Mouse (Mus musculus) ES-E14 (cell line): ENCODE results near the gene Nos3. TPM values are rescaled to one million over a fixed set of nuclear protein-coding genes. Genes with fewer than 3 reads are reported as not detected.

Experiments
- DNase-seq: peaks from one replicate; pipeline ENCODE4 v3.0.0-alpha.2; 2013; ENCODE audit warnings: low read depth, low spot score
- H3K27ac ChIP-seq: 2 replicates; pipeline ENCODE4 v1.5.1; 2012; ENCODE audit warnings: low read depth, mild to moderate bottlenecking, low read length, moderate library complexity, mixed read lengths; ENCODE audit not compliant: poor library complexity, insufficient read depth, severe bottlenecking
- H3K36me3 ChIP-seq: 2 replicates; pipeline ENCODE4 v1.6.1; 2012; ENCODE audit warnings: mild to moderate bottlenecking, low read length, moderate library complexity, mixed read lengths; ENCODE audit not compliant: control insufficient read depth, poor library complexity, insufficient read depth, severe bottlenecking
- H3K4me1 ChIP-seq, 2 experiments: fragments of 150-350 bp in 1 of 2; sonication (generic) in 1 of 2; 2 replicates each; pipeline ENCODE4 v1.6.1; 2012; ENCODE audit warnings: low read length in 2 of 2, mild to moderate bottlenecking in 1 of 2, mixed read lengths in 1 of 2; ENCODE audit not compliant: control insufficient read depth in 2 of 2, insufficient read depth in 2 of 2, poor library complexity in 1 of 2
- H3K4me3 ChIP-seq, 2 experiments: fragments of 150-350 bp in 1 of 2; sonication (generic) in 1 of 2; 2 replicates each; pipeline ENCODE4 v1.5.1; 2012; ENCODE audit warnings: low read length in 2 of 2, low read depth in 1 of 2, mild to moderate bottlenecking in 1 of 2, mixed read lengths in 1 of 2; ENCODE audit not compliant: insufficient read depth in 1 of 2, poor library complexity in 1 of 2, severe bottlenecking in 1 of 2
- H3K9ac ChIP-seq: 2 replicates; pipeline ENCODE4 v1.6.1; 2012; ENCODE audit warnings: low read depth, mild to moderate bottlenecking, low read length, mixed read lengths; ENCODE audit not compliant: poor library complexity, insufficient read depth, severe bottlenecking
- H3K9me3 ChIP-seq: fragments of 150-350 bp; sonication (generic); 2 replicates; pipeline ENCODE4 v1.6.1; 2012; ENCODE audit warnings: low read depth, mild to moderate bottlenecking, low read length; ENCODE audit not compliant: control insufficient read depth, insufficient read depth
- CHD2 ChIP-seq: IDR thresholded peaks from 2 replicates; pipeline ENCODE4 v1.6.1; 2014; ENCODE audit warnings: mild to moderate bottlenecking, low read depth, low read length, inconsistent platforms
- HCFC1 ChIP-seq: IDR thresholded peaks from 2 replicates; pipeline ENCODE4 v1.6.1; 2012; ENCODE audit warnings: low read length, inconsistent platforms, borderline replicate concordance; ENCODE audit not compliant: insufficient read depth
- MAFK ChIP-seq: IDR thresholded peaks from 2 replicates; pipeline ENCODE4 v1.6.1; 2014; ENCODE audit warnings: mild to moderate bottlenecking, low read depth, low read length, inconsistent platforms; ENCODE audit not compliant: insufficient read depth
- ZC3H11A ChIP-seq: IDR thresholded peaks from 2 replicates; pipeline ENCODE4 v1.6.1; 2012; ENCODE audit warnings: low read depth, mild to moderate bottlenecking, inconsistent platforms, low read length, borderline replicate concordance
- ZNF384 ChIP-seq: IDR thresholded peaks from 2 replicates; pipeline ENCODE4 v1.6.1; 2012; ENCODE audit warnings: low read depth, low read length, inconsistent platforms
- in situ Hi-C, 2 experiments: fragments of 600-800 bp; cut with MboI; formaldehyde crosslinking; loops; one replicate each; pipeline ENCODE4 v1.15.1; 2025; ENCODE audit warnings: low sequenced_read_pairs in 2 of 2, inconsistent platforms in 1 of 2; ENCODE audit not compliant: unreplicated experiment in 2 of 2
- total RNA-seq: library from RNA; depleted of rRNA; stranded (reverse); fragments of 300-350 nt; gene quantifications from 2 replicates; pipeline ENCODE4 v1.2.3, GENCODE M21; 2012

Gene Nos3
- total RNA-seq, 1 experiment = 2.2 TPM

DNA sequence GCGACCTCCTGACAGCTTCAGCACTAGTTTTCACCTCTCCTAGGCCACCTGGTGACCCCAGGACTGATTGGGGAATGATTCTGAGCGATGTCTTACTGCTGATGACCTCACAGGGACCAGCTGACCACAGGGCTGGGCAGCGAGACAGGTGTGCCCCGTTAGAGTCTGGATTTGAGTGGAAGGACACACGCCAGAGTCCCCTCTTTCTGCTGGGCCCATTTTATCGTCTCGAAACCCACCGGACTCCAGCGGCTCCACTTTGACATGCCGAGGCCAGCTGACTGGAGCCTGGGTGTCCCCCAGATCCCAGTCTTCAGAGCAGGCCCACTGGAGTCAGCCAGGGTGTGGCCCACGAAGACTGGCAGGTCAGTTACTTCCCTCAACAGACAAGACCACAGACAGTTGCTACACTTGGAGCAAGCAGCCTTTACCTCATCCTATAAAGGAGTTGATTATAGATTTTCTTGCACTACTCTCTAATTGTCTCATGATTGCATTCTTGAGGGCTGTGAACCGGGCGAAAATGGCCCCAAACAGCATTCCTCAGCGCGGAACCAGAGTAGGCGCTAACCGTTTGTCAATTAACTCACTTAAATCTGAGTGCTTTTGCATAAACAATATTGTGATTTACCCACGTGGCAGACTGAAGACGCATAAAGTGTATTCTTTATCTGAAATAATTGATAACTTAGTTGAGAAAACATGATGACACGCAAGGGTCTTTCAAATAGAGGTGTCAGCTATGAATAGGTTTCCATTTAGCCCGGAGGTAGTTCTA lies 59.6 kb downstream of the Nos3 start:
- H3K4me1 ChIP-seq = peaks cover 4 to 27% of the 10 kb centered on the region in 2 experiments; a peak in 2 of 4 replicates
- H3K4me3 ChIP-seq = peak overlapping the region; percentile 62 to 67
- no peak for DNase-seq
- no peaks in the 10 kb centered on the region for H3K9me3 ChIP-seq
- H3K27ac ChIP-seq = peak overlapping the region; percentile 41; the same call in 1 of the 2 replicates
- in situ Hi-C loops = no loop called here
- TF ChIP-seq MAFK = no peak
- no peak for TF ChIP-seq CHD2
- TF ChIP-seq HCFC1 = no peak
- no peak for TF ChIP-seq ZC3H11A
- no peak for TF ChIP-seq ZNF384
- peak overlapping the region; percentile 69 for H3K9ac ChIP-seq
- peaks cover 4% of the 10 kb centered on the region; the same call in 1 of the 2 replicates for H3K36me3 ChIP-seq

DNA sequence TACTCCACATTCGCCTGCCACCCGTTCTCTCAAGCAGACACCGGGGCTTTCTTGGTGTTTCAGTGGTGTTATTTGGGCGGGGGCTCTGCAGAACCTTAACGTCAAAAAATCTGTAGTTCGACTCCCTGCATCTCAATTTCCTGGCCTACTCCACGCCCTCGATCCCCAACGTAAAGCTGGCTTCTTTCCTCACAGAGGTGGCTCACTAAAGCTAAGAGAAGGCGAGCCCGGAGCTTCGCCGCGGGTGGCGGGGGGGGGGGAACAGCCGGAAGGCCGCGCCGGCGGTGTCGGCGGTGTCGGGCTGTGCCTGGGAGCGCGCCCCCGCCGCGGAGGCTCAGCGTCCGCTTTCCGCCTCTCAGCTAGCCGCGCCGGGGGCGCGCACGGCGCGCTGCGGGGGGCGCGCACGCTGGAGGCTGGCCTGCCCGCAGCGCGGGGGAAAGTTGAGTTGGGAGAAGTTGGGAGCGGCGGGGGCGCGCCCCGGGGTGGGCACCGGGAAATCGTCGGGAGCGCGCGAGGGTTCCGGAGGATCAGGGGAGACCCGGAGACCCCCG lies 60.3 kb downstream of the Nos3 start:
- Histone ChIP-seq H3K9ac (peak overlapping the region; percentile 68), H3K4me3 (peak overlapping the region; percentile 70 to 76), H3K9me3 (no peaks in the 10 kb centered on the region), H3K4me1 (peaks cover 4 to 27% of the 10 kb centered on the region in 2 experiments; a peak in 2 of 4 replicates), H3K27ac (no peak overlapping the region), H3K36me3 (peaks cover under 1% of the 10 kb centered on the region; the same call in 1 of the 2 replicates)
- in situ Hi-C loops = no loop called here
- no peak for DNase-seq
- TF ChIP-seq ZC3H11A (no peak), HCFC1 (peak; percentile 58; the same call in 1 of the 2 replicates)

DNA sequence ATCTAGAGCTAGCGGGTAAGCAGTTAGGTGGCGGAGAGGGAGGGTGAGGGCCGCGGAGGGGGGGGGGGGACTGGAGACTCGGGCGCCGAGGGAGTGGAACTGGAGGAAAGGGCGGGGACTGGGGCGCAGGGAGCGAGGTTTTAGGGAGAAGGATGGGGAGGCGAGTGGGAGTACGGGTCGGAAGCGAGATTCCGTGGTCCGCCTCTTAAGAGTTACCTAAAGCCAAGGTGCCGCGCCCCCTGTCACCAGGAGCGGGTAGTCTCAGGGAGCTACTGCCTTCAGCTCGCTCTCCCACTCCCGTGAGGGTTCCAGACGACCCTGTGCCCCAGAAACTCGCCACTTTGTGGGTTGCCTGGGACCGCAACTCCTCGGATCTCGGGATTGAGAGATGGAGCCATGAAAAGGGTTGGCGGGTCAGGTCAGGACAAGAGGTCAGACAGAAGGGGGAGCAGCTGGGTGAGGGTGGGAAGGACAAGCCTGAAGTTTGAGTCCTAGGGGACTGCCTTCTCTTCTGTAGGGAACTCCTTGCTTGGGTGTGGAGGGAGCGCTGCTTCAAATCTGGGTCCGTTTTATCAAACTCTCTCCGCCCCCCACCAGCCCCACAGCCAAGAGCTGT lies 60.9 kb downstream of the Nos3 start:
- in situ Hi-C loops = no loop called here
- peak overlapping the region; percentile 68 for H3K9ac ChIP-seq
- H3K4me3 ChIP-seq = peak overlapping the region; percentile 70 to 76
- no peaks in the 10 kb centered on the region for H3K9me3 ChIP-seq
- DNase-seq = no peak
- TF ChIP-seq ZC3H11A (no peak), ZNF384 (no peak), HCFC1 (no peak), CHD2 (no peak), MAFK (no peak)
- H3K27ac ChIP-seq = no peak overlapping the region
- H3K36me3 ChIP-seq = peaks cover 3% of the 10 kb centered on the region; the same call in 1 of the 2 replicates
- H3K4me1 ChIP-seq = peaks cover 4 to 27% of the 10 kb centered on the region in 2 experiments; a peak in 2 of 4 replicates

DNA sequence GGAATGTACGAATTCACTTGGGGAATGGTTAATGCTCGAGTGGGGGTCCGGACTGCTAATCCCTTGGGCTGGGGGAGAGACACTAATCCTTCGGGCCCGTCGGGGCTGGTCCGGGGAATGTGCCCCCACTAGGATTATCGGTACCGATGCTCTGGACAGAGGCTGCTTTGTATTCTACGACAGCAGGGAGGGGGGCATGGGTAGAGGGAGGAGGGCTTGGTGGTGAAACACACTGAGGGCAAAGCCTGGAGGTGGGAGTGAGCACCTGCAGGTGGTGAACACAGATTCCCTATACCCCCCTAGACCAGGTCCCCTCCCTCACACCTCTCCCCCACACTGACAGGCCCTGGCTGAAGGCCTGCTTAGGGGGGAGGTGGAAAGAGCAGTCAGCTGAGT lies 61.4 kb downstream of the Nos3 start:
- Histone ChIP-seq H3K9ac (no peak overlapping the region), H3K9me3 (no peaks in the 10 kb centered on the region), H3K4me1 (peaks cover 4 to 27% of the 10 kb centered on the region in 2 experiments; a peak in 2 of 4 replicates), H3K27ac (no peak overlapping the region), H3K4me3 (peak overlapping the region; percentile 70 to 76), H3K36me3 (peaks cover 3% of the 10 kb centered on the region; the same call in 1 of the 2 replicates)
- no peak for TF ChIP-seq MAFK
- no peak for TF ChIP-seq ZC3H11A
- TF ChIP-seq ZNF384 = no peak
- no peak for TF ChIP-seq CHD2
- TF ChIP-seq HCFC1 = no peak
- in situ Hi-C loops = no loop called here
- DNase-seq = no peak
